Mouse (Mus musculus): Measurements from ENCODE around the gene Gas7. TPM values are rescaled to one million over a fixed set of nuclear protein-coding genes. Genes with fewer than 3 reads are reported as not detected.

Gas7 gene
- total and polyA plus RNA-seq, 3 experiments, result 5.8 to 11.5 (median 9.3) TPM

DNA sequence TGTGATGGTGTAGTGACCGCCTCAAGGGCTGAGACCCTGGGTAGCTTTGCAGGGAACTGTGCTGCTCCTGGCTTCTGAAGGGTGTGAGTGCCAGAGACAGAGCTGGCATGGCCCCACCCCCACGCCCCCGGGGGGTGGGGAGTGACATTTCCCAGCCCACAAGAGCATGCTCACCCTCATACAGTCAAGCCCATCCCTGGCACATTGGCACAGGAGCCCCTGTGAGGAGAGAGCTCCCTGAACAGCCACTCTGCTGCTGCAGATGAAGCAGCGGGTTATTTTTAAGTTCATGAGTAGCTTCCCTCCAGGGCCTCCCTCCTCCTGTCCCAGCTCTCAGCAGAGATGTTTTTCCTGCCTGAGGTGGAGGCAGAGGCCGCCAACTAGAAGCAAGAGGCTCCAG lies 216.9 kb downstream of the Gas7 start:
- Histone ChIP-seq H3K27me3 (ENCODE audit: control insufficient read depth, insufficient read depth, low read length) (no peaks in the 10 kb centered on the region), H3K4me3 (no peak overlapping the region), H3K36me3 (ENCODE audit: control insufficient read depth, insufficient read depth, low read length) (no peaks in the 10 kb centered on the region), H3K27ac (no peak overlapping the region), H3K9ac (ENCODE audit: low read depth, low read length) (no peak overlapping the region), H3K79me2 (replicated peaks; ENCODE audit: control insufficient read depth, insufficient read depth, low read length) (no peaks in the 10 kb centered on the region), H3K4me1 (ENCODE audit: control insufficient read depth, insufficient read depth, low read length) (peaks cover 10% of the 10 kb centered on the region)
- DNase-seq, result peak in 1 of 2 experiments; percentile 29
- WGBS, result 59% methylated on average over 5 of the region's 5 CpGs
- TF ChIP-seq CTCF (IDR thresholded peaks at IDR 0.05) (no peak), POLR2A (IDR thresholded peaks at IDR 0.05; ENCODE audit: insufficient read depth, low read depth, low read length) (no peak), EP300 (IDR thresholded peaks at IDR 0.05; ENCODE audit: insufficient read depth, low read depth, low read length) (no peak)
- intact Hi-C loops (cut with DNase I), result no loop called here

DNA sequence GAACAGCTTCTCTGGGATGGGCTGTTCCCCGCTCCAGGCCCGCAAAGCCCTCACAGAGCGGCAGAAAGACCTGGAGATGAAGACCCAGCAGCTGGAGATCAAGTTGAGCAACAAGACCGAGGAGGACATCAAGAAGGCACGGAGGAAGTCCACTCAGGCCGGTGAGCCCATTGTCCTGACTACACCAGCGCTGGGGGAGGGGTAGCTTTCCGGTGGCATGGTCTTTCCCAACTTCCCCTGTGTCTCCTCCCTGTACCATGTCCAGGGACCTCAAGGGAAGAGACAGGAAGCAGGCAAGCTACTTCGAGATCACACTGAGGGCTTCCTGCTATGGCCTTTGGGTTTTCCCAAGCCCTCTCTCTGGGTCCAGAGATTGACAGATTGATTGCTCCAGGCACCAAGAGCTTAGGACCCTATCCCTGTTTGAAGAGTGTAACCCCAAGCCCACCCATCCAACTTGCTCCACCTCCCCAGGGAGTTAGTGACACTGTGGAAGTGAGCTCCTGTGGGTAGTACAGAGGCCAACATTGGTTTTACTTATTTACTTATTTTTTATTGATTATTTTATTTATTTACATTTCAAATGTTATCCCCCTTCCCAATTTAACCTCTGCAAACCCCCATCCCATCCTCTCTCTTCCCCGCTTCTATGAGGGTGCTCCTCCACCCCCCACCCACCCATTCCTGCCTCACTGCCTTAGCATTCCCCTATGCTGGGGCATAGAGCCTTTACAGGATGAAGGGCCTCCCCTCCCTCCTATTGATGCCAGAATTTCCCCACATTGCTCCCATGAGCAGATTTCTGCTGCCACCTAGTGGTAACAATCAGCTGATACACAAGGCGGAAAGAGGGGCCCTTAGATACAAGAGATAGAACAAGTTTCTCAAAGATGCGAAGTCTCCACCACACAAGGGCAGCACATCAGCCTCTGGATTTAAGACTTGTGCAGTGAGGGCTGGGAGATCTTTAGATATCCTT lies 220.6 kb downstream of the Gas7 start:
- Histone ChIP-seq H3K9ac (ENCODE audit: low read depth, low read length) (no peak overlapping the region), H3K79me2 (replicated peaks; ENCODE audit: control insufficient read depth, insufficient read depth, low read length) (no peaks in the 10 kb centered on the region), H3K27me3 (ENCODE audit: control insufficient read depth, insufficient read depth, low read length) (no peaks in the 10 kb centered on the region), H3K4me1 (ENCODE audit: control insufficient read depth, insufficient read depth, low read length) (peaks cover 1% of the 10 kb centered on the region; the same call in 1 of the 2 replicates), H3K27ac (no peak overlapping the region), H3K36me3 (ENCODE audit: control insufficient read depth, insufficient read depth, low read length) (no peaks in the 10 kb centered on the region), H3K4me3 (no peak overlapping the region)
- peak; percentile 34 to 46 for DNase-seq
- intact Hi-C loops (cut with DNase I), result loop anchor here (1.0 to 5.0 kb wide), 3 partner anchors 19 to 564 kb away; no protein-coding TSS in a partner anchor
- 41% methylated on average over 12 of the region's 12 CpGs for WGBS
- TF ChIP-seq EP300 (IDR thresholded peaks at IDR 0.05; ENCODE audit: insufficient read depth, low read depth, low read length) (peak; percentile 83; the same call in 1 of the 2 replicates), POLR2A (IDR thresholded peaks at IDR 0.05; ENCODE audit: insufficient read depth, low read depth, low read length) (no peak), CTCF (IDR thresholded peaks at IDR 0.05) (peak; percentile 79)

DNA sequence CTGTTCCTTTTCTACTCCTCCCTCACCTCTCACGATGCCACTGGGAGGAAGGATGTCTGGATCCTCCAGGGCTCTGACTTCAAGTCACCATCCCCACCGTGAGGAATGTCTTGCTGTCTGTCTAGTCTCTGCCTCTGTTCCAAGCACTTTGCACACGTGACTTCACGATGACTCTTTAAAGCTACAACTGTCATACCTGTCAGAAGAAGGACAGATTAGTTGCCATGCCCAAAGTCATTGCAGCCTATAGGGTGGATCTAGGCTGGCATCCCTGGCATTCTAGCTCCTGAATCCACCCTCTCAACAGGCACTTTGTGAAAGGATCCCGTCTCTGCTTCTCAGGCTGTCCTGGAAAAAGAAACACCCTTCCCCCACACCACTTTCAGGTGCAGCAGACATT lies 224.1 kb downstream of the Gas7 start:
- DNase-seq, result no peak
- no peak for TF ChIP-seq CTCF (IDR thresholded peaks at IDR 0.05)
- no peak for TF ChIP-seq POLR2A (IDR thresholded peaks at IDR 0.05; ENCODE audit: insufficient read depth, low read depth, low read length)
- TF ChIP-seq EP300 (IDR thresholded peaks at IDR 0.05; ENCODE audit: insufficient read depth, low read depth, low read length), result no peak
- intact Hi-C loops (cut with DNase I), result loop anchor here (5.0 kb wide), 1 partner anchor 567 kb away; no protein-coding TSS in a partner anchor
- Histone ChIP-seq H3K27me3 (ENCODE audit: control insufficient read depth, insufficient read depth, low read length) (no peaks in the 10 kb centered on the region), H3K27ac (no peak overlapping the region), H3K9ac (ENCODE audit: low read depth, low read length) (no peak overlapping the region), H3K79me2 (replicated peaks; ENCODE audit: control insufficient read depth, insufficient read depth, low read length) (no peaks in the 10 kb centered on the region), H3K36me3 (ENCODE audit: control insufficient read depth, insufficient read depth, low read length) (no peaks in the 10 kb centered on the region), H3K4me3 (no peak overlapping the region), H3K4me1 (ENCODE audit: control insufficient read depth, insufficient read depth, low read length) (peaks cover 1% of the 10 kb centered on the region; the same call in 1 of the 2 replicates)
- 71% methylated on average over 5 of the region's 5 CpGs for WGBS

DNA sequence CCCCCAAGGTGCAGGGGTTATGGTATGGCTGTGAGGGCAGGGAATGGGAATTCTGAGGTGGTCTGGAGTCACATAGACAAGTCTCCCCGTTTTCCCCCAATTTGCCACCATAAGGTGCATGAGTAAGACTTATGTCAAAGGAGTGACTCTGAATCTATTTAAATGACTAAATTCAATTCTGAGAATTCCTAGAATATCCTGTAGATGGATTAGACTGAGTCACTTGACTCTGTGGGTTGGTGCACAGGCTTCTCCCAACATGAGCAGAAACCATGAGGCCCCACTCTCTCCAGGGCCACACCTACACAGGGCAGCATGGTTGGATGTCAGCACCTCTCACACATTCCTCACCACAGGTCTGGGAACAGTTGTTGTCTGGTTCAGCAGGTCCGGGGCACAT lies 224.7 kb downstream of the Gas7 start:
- Histone ChIP-seq H3K4me1 (ENCODE audit: control insufficient read depth, insufficient read depth, low read length) (peaks cover 1% of the 10 kb centered on the region; the same call in 1 of the 2 replicates), H3K9ac (ENCODE audit: low read depth, low read length) (no peak overlapping the region), H3K27me3 (ENCODE audit: control insufficient read depth, insufficient read depth, low read length) (no peaks in the 10 kb centered on the region), H3K27ac (no peak overlapping the region), H3K79me2 (replicated peaks; ENCODE audit: control insufficient read depth, insufficient read depth, low read length) (no peaks in the 10 kb centered on the region), H3K4me3 (no peak overlapping the region), H3K36me3 (ENCODE audit: control insufficient read depth, insufficient read depth, low read length) (no peaks in the 10 kb centered on the region)
- DNase-seq, result no peak
- TF ChIP-seq EP300 (IDR thresholded peaks at IDR 0.05; ENCODE audit: insufficient read depth, low read depth, low read length) (no peak), CTCF (IDR thresholded peaks at IDR 0.05) (no peak), POLR2A (IDR thresholded peaks at IDR 0.05; ENCODE audit: insufficient read depth, low read depth, low read length) (no peak)
- 88% methylated on average over 2 of the region's 2 CpGs for WGBS
- intact Hi-C loops (cut with DNase I), result loop anchor here (5.0 kb wide), 1 partner anchor 568 kb away; no protein-coding TSS in a partner anchor

DNA sequence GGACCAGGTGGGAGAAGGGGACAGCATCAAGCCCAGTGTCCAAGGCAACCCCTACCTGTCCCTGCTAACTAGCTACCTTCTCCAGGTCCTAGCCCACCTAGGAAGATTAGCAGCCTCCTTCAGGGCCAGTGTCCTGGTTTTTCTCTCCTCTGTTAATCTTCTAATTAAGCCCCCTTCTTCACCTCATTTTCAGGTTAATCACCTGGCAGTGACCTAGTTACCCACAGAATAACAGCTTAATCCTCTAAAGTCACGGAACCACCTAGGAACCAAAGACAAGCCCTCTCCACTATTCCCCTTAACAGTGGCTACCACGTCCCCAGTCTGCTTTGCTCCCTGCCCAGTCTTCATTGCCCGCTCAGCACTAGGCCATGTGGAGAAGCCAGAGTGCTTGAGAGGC lies 226.6 kb downstream of the Gas7 start:
- DNase-seq, result no peak
- WGBS, result 97% methylated on average over 3 of the region's 3 CpGs
- Histone ChIP-seq H3K27ac (no peak overlapping the region), H3K36me3 (ENCODE audit: control insufficient read depth, insufficient read depth, low read length) (no peaks in the 10 kb centered on the region), H3K4me3 (no peak overlapping the region), H3K27me3 (ENCODE audit: control insufficient read depth, insufficient read depth, low read length) (no peaks in the 10 kb centered on the region), H3K9ac (ENCODE audit: low read depth, low read length) (no peak overlapping the region), H3K4me1 (ENCODE audit: control insufficient read depth, insufficient read depth, low read length) (no peaks in the 10 kb centered on the region), H3K79me2 (replicated peaks; ENCODE audit: control insufficient read depth, insufficient read depth, low read length) (no peaks in the 10 kb centered on the region)
- TF ChIP-seq EP300 (IDR thresholded peaks at IDR 0.05; ENCODE audit: insufficient read depth, low read depth, low read length) (no peak), POLR2A (IDR thresholded peaks at IDR 0.05; ENCODE audit: insufficient read depth, low read depth, low read length) (no peak), CTCF (IDR thresholded peaks at IDR 0.05) (no peak)
- intact Hi-C loops (cut with DNase I), result no loop called here

DNA sequence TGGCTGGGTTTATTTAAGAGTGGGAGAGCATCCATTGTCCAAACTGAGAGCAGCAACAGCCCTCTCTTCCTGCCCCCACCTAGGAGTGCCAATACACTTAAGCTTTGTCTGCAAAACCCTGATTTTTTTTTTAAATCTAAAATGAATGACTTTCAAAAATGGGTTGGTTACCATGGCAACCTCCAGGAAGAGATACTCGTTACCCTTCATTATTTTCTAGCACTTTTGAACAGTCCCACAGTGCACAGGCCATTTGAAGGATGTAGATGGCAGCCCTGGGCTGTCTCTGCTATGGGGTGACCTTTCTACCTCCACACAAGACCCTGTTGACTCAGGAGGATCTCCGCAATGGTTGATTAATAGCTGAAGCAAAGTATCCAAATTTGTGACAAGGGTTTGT lies 230.9 kb downstream of the Gas7 start:
- H3K9ac ChIP-seq (ENCODE audit: low read depth, low read length), result no peak overlapping the region
- H3K36me3 ChIP-seq (ENCODE audit: control insufficient read depth, insufficient read depth, low read length), result no peaks in the 10 kb centered on the region
- no peaks in the 10 kb centered on the region for H3K79me2 ChIP-seq (replicated peaks; ENCODE audit: control insufficient read depth, insufficient read depth, low read length)
- no peaks in the 10 kb centered on the region for H3K4me1 ChIP-seq (ENCODE audit: control insufficient read depth, insufficient read depth, low read length)
- TF ChIP-seq CTCF (IDR thresholded peaks at IDR 0.05) (no peak), POLR2A (IDR thresholded peaks at IDR 0.05; ENCODE audit: insufficient read depth, low read depth, low read length) (no peak), EP300 (IDR thresholded peaks at IDR 0.05; ENCODE audit: insufficient read depth, low read depth, low read length) (no peak)
- H3K27ac ChIP-seq, result no peak overlapping the region
- no peak overlapping the region for H3K4me3 ChIP-seq
- intact Hi-C loops (cut with DNase I), result no loop called here
- 83% methylated on average over 2 of the region's 2 CpGs for WGBS
- H3K27me3 ChIP-seq (ENCODE audit: control insufficient read depth, insufficient read depth, low read length), result no peaks in the 10 kb centered on the region
- no peak for DNase-seq

Measured in heart, adult 2 months (tissue).